Mouse (Mus musculus) heart, postnatal 0 days (tissue): ENCODE results near the gene Tmem56. TPM values are rescaled to one million over a fixed set of nuclear protein-coding genes. Genes with fewer than 3 reads are reported as not detected.
A peak's percentile ranks its signal among the peaks of the same experiment; 100 is the strongest.

Experiments
- ATAC-seq: fragments of 200-750 bp; cut with Nextera tagmentation; 2 replicates; pipeline ENCODE4 v1.8.0; 2017; ENCODE audit warnings: low read depth, moderate number of reproducible peaks, moderate library complexity; ENCODE audit not compliant: insufficient read depth
- DNase-seq: peaks from one replicate; pipeline ENCODE4 v3.0.0-alpha.2; 2016; ENCODE audit warnings: low spot score
- H3K27ac ChIP-seq: fragments of 300-500 bp; sonication (generic); 2 replicates; pipeline ENCODE4 v1.5.1; 2014; ENCODE audit warnings: low read depth, mild to moderate bottlenecking
- H3K27me3 ChIP-seq: fragments of 300-500 bp; sonication (generic); 2 replicates; pipeline ENCODE4 v1.6.1; 2014; ENCODE audit warnings: low read length, mixed read lengths; ENCODE audit not compliant: control insufficient read depth, insufficient read depth
- H3K36me3 ChIP-seq: fragments of 300-500 bp; sonication (generic); replicated peaks from 2 replicates; pipeline ENCODE4 v1.6.1; 2014; ENCODE audit warnings: low read length, mixed read lengths; ENCODE audit not compliant: control insufficient read depth, insufficient read depth
- H3K4me1 ChIP-seq: fragments of 300-500 bp; sonication (generic); 2 replicates; pipeline ENCODE4 v1.6.1; 2014; ENCODE audit warnings: antibody characterized with exemption; ENCODE audit not compliant: control insufficient read depth, insufficient read depth
- H3K4me2 ChIP-seq: fragments of 300-500 bp; sonication (generic); 2 replicates; pipeline ENCODE4 v1.6.1; 2014; ENCODE audit warnings: low read depth, mild to moderate bottlenecking, low read length, moderate library complexity
- H3K4me3 ChIP-seq: fragments of 300-500 bp; sonication (generic); 2 replicates; pipeline ENCODE4 v1.5.1; 2014; ENCODE audit warnings: low read depth, low read length
- H3K9ac ChIP-seq: fragments of 300-500 bp; sonication (generic); replicated peaks from 2 replicates; pipeline ENCODE4 v1.6.1; 2014; ENCODE audit warnings: low read depth, low read length, mixed read lengths
- H3K9me3 ChIP-seq: fragments of 300-500 bp; sonication (generic); replicated peaks from 2 replicates; pipeline ENCODE4 v1.6.1; 2016; ENCODE audit warnings: low read length; ENCODE audit not compliant: control insufficient read depth
- CTCF ChIP-seq: IDR thresholded peaks from 2 replicates; pipeline ENCODE4 v1.5.1; 2016; ENCODE audit warnings: antibody characterized with exemption, control low read depth, low read depth
- EP300 ChIP-seq: IDR thresholded peaks from 2 replicates; pipeline ENCODE4 v1.6.1; 2016; ENCODE audit warnings: antibody characterized with exemption, low read depth
- WGBS: fragments of 180-500 bp; shearing (Covaris S2); extraction: QIAGEN DNeasy Blood & Tissue Kit; methylation state at CpG from one replicate; pipeline ENCODE4 v1.1.7; 2014; 5-methylcytosine and 5-hydroxymethylcytosine counted together
- polyA plus RNA-seq: library from polyadenylated mRNA; unstranded; fragments of >200 nt; fragmentation: Nextera tagmentation; extraction: Ambion mirVana; gene quantifications from 2 replicates; pipeline ENCODE4 v1.2.1, GENCODE M21; 2015
- total RNA-seq: library from RNA; depleted of rRNA; stranded (reverse); fragments of >200 nt; gene quantifications from 2 replicates; pipeline ENCODE4 v1.2.3, GENCODE M21; 2014; ENCODE audit warnings: low replicate concordance

The Tmem56 gene
- total and polyA plus RNA-seq, 2 experiments from 2014 or later, result 0.36 to 4.4 TPM

DNA sequence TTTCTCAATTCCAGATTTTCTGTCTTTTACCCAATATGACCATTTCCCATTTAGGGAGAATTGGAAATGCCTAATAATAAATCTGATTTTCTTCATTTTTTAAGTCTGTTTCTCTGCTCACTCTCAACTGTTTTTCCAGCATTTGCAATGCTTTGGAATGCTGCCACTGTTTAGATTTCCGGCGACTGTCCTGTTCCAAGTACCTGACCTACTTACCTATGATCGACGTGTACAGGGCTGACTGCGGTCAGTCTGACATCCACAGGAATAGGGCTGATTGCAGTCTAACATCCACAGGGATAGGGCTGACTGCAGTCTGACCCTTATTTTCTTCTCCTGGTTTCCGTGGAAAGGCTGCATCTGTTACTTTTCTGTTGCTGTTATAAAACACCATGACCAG lies 2.3 kb upstream of the Tmem56 start:
- H3K4me2 ChIP-seq, result no peak overlapping the region
- no peak overlapping the region for H3K4me3 ChIP-seq
- no peak for TF ChIP-seq CTCF
- TF ChIP-seq EP300, result no peak
- H3K27me3 ChIP-seq, result no peaks in the 10 kb centered on the region
- H3K4me1 ChIP-seq, result no peaks in the 10 kb centered on the region
- no peaks in the 10 kb centered on the region for H3K36me3 ChIP-seq
- H3K9me3 ChIP-seq, result no peaks in the 10 kb centered on the region
- ATAC-seq (no peak), DNase-seq (no peak)
- no peak overlapping the region for H3K9ac ChIP-seq
- no peak overlapping the region for H3K27ac ChIP-seq
- 92% methylated on average over 6 of the region's 6 CpGs for WGBS

DNA sequence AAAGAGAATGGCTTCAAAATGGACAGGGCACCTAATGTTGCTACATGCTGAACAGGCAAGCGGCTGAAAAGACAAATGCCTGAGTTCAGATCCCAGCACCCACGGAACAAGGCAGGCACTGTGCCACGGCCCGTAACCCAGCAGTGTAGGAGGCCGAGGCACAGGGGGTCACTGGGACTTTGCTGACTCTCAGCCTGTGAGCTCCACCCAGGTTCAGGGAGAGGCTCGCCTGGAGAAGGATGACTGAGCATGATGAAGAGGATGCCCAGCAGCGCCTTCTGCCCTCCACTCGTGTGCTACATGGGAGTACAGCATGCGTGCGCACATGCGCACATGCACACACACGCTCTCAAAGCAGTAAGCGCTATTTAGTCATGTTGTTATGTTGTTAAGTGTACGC lies 3.2 kb downstream of the Tmem56 start:
- Histone ChIP-seq H3K27me3 (no peaks in the 10 kb centered on the region), H3K9ac (no peak overlapping the region), H3K36me3 (no peaks in the 10 kb centered on the region), H3K9me3 (no peaks in the 10 kb centered on the region), H3K4me1 (peaks cover 10% of the 10 kb centered on the region; the same call in 1 of the 2 replicates), H3K27ac (no peak overlapping the region), H3K4me3 (no peak overlapping the region), H3K4me2 (no peak overlapping the region)
- 88% methylated on average over 14 of the region's 14 CpGs for WGBS
- ATAC-seq (no peak), DNase-seq (no peak)
- TF ChIP-seq EP300 (no peak), CTCF (no peak)

DNA sequence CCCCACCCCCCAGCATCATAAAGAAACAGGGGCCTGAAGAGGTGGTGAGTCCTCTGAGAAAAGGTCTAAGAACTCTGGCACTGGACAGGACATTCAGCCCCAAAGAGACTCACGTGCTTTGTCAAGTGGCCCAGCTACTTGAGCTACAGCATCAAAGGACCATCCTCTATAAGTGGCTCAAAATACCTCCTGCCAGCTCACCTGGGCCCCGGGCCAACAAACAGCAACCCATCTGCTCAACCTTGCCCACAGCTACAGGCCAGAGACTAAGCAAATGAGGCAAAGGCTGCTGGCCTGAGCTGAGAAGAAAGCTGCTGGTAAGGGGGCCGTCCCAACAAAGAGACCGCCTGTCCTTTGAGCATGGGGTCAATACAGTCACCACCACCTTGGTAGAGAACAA lies 5.3 kb downstream of the Tmem56 start:
- WGBS, result 54% methylated on average over 4 of the region's 4 CpGs
- H3K9ac ChIP-seq, result no peak overlapping the region
- H3K4me2 ChIP-seq, result no peak overlapping the region
- TF ChIP-seq CTCF, result no peak
- TF ChIP-seq EP300, result no peak
- ATAC-seq (peak; percentile 89), DNase-seq (peak; percentile 71)
- no peak overlapping the region for H3K4me3 ChIP-seq
- no peaks in the 10 kb centered on the region for H3K9me3 ChIP-seq
- H3K27me3 ChIP-seq, result no peaks in the 10 kb centered on the region
- H3K36me3 ChIP-seq, result no peaks in the 10 kb centered on the region
- no peak overlapping the region for H3K27ac ChIP-seq
- H3K4me1 ChIP-seq, result peaks cover 10% of the 10 kb centered on the region; the same call in 1 of the 2 replicates

DNA sequence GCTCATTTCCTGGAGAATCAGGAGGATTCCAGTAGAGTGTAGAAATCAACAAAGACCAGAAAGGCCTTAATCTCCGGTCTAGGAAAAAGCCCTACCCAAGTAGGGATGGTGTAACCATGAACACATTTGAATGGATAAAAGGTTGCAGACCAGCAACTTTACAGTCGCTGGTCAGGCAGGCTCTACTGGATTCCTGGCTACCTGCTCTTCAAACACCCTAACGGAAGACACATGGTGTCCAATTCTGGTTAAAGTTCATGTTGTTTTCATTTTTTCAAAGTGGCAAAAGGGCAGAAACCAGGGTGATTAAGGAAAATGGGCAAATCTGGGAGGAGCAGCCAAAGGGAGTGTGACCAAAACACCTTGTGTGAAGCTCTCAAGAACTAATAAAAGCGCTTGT lies 5.9 kb downstream of the Tmem56 start:
- Histone ChIP-seq H3K4me3 (no peak overlapping the region), H3K9ac (no peak overlapping the region), H3K4me1 (peaks cover 10% of the 10 kb centered on the region; the same call in 1 of the 2 replicates), H3K27ac (no peak overlapping the region), H3K4me2 (no peak overlapping the region), H3K9me3 (no peaks in the 10 kb centered on the region), H3K36me3 (no peaks in the 10 kb centered on the region), H3K27me3 (no peaks in the 10 kb centered on the region)
- no peak for TF ChIP-seq CTCF
- TF ChIP-seq EP300, result no peak
- WGBS, result 82% methylated on average over 4 of the region's 4 CpGs
- ATAC-seq (no peak), DNase-seq (no peak)

DNA sequence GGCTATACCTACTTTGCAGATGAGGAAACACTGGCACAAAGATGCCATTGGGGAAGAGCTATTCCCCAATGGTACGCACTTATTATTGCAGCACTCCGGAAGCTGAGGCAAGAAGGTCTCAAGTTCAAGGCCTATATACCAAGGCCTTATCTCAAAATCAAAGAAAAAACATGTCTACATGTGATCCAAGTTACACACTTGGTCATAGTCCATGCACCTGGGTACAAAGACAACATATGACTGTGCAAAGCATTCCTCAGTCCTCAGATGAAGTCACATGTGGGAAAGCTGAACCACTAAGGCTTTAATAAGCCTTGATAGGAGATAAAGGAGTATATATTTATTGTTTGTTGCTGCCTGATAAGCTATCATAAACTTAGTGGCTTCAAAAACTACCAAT lies 8.9 kb downstream of the Tmem56 start:
- Histone ChIP-seq H3K27ac (no peak overlapping the region), H3K9ac (no peak overlapping the region), H3K4me2 (no peak overlapping the region), H3K9me3 (no peaks in the 10 kb centered on the region), H3K27me3 (no peaks in the 10 kb centered on the region), H3K4me3 (no peak overlapping the region), H3K4me1 (peaks cover 10% of the 10 kb centered on the region; the same call in 1 of the 2 replicates), H3K36me3 (no peaks in the 10 kb centered on the region)
- no peak for TF ChIP-seq EP300
- no peak for TF ChIP-seq CTCF
- ATAC-seq, result no peak
- DNase-seq, result no peak
- WGBS, result 92% methylated on average over 2 of the region's 2 CpGs

DNA sequence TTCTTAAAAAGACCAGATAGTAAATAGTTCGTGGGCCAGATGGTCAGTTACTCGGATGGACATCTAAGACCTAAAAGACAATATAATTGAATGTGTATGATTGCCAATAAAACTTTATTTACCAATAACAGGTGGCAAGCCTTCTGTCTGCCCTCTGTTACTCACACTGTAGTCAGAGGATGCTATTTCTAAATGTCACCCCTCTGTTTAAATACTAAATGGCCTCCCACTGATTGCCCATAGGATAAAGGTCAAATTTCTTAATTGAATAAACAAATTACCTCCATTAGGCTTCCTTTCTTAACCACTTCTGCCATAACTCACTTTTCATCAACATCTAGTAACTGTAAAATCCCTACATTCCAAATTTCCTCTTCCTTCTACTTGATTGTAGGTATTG lies 10.3 kb downstream of the Tmem56 start:
- H3K36me3 ChIP-seq, result no peaks in the 10 kb centered on the region
- H3K27me3 ChIP-seq, result no peaks in the 10 kb centered on the region
- H3K9me3 ChIP-seq, result no peaks in the 10 kb centered on the region
- H3K4me3 ChIP-seq, result no peak overlapping the region
- DNase-seq, result no peak
- no peak overlapping the region for H3K9ac ChIP-seq
- ATAC-seq, result no peak
- no peak overlapping the region for H3K27ac ChIP-seq
- H3K4me2 ChIP-seq, result no peak overlapping the region
- H3K4me1 ChIP-seq, result peaks cover 6% of the 10 kb centered on the region; the same call in 1 of the 2 replicates
- TF ChIP-seq EP300 (no peak), CTCF (no peak)
- WGBS, result 61% methylated on average over 2 of the region's 2 CpGs
